ENCODE assay signal across 27 mouse cellular contexts in the genomic region with DNA sequence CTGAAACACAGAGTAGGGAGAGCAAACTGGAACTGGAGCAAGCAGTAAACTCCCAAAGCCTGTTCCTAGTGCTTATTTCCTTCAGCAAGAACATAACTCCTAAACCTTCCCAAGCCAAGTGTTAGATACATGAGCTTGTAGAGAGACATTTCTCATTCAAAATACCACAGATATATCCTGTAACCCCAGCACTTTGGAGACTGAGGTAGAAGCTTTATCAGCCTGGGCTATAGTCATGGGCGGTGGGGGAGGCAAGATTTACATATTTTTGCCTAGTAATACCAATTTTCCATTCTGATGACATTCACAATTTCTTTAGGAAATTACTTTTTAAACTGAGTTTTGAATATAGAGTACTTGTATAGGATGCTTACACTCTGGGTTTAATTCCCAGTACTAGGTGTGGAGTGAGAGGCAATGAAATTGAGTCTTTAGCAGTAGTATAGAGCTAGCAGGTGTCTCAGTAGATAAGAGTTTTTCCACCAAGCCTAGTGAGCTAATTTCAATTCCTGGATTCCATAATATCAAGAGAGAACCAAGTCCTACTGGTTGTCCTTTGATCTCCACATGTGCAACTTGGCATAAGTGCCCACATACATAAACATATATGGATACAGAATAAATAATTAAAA.
DNase-seq lines count a peak whose midpoint lies in the region; ATAC-seq lines count a peak whose summit lies in the region.
"Had no signal": no experiment of that assay in that cellular context is flagged by ENCODE, and none has a peak within 500 bp of the region (broad histone marks: within the 10 kb centered on the region; RNA-seq: fewer than 3 reads in every experiment).

No protein-coding gene starts in this region.

- intact Hi-C loops in left cerebral cortex, postnatal 25 days (cut with DNase I): no loop called here

- H3K27me3 ChIP-seq in liver, embryonic 11.5 days (replicated peaks; ENCODE audit: control insufficient read depth, insufficient read depth, low read length): no peaks in the 10 kb centered on the region
- no peaks in the 10 kb centered on the region for H3K27me3 ChIP-seq in liver, embryonic 16.5 days (ENCODE audit: control insufficient read depth, insufficient read depth, low read depth, low read length)
- no peaks in the 10 kb centered on the region for H3K27me3 ChIP-seq in hindbrain, embryonic 13.5 days
- H3K27me3 ChIP-seq: embryonic facial prominence, embryonic 12.5 days; kidney, embryonic 15.5 days; limb, embryonic 13.5 days had no signal

- H3K9me3 ChIP-seq in liver, embryonic 11.5 days (ENCODE audit: control insufficient read depth, low read length): no peaks in the 10 kb centered on the region
- H3K9me3 ChIP-seq in liver, embryonic 16.5 days (replicated peaks; ENCODE audit: control insufficient read depth, low read length): no peaks in the 10 kb centered on the region
- no peaks in the 10 kb centered on the region for H3K9me3 ChIP-seq in hindbrain, embryonic 13.5 days
- H3K9me3 ChIP-seq: embryonic facial prominence, embryonic 12.5 days; kidney, embryonic 15.5 days; limb, embryonic 13.5 days had no signal

- no peaks in the 10 kb centered on the region for H3K36me3 ChIP-seq in liver, embryonic 11.5 days (ENCODE audit: control insufficient read depth, insufficient read depth, low read length)
- H3K36me3 ChIP-seq in liver, embryonic 16.5 days (ENCODE audit: control insufficient read depth, insufficient read depth): no peaks in the 10 kb centered on the region
- no peaks in the 10 kb centered on the region for H3K36me3 ChIP-seq in hindbrain, embryonic 13.5 days
- H3K36me3 ChIP-seq: embryonic facial prominence, embryonic 12.5 days; kidney, embryonic 15.5 days had no signal

- WGBS in liver, embryonic 11.5 days: 73% methylated on average over 1 of the region's 1 CpGs
- 48% methylated on average over 1 of the region's 1 CpGs for WGBS in liver, embryonic 16.5 days (ENCODE audit: insufficient replicate concordance)
- 93% methylated on average over 1 of the region's 1 CpGs for WGBS in hindbrain, embryonic 13.5 days

- peak overlapping the region; percentile 71; the same call in 1 of the 2 replicates for H3K27ac ChIP-seq in liver, embryonic 11.5 days (ENCODE audit: low read depth, low read length)
- H3K27ac ChIP-seq in liver, embryonic 16.5 days (ENCODE audit: low read length): peak overlapping the region; percentile 90
- no peak overlapping the region for H3K27ac ChIP-seq in hindbrain, embryonic 13.5 days
- H3K27ac ChIP-seq: embryonic facial prominence, embryonic 12.5 days; heart, adult 2 months; hindbrain, postnatal 0 days; kidney, embryonic 15.5 days; limb, embryonic 13.5 days had no signal

- DNase-seq in c-Kit-negative CD71-positive TER-119-positive erythroid progenitor cells, embryonic 14.5 days (ENCODE audit: low read depth, low spot score): peak; percentile 76
- peak; percentile 73 for DNase-seq in c-Kit-positive CD71-positive TER-119-positive erythroid progenitor cells, embryonic 14.5 days (ENCODE audit: low spot score)
- no peak for DNase-seq in liver, embryonic 11.5 days (ENCODE audit: low spot score)
- no peak for DNase-seq in left cerebral cortex, postnatal 25 days (ENCODE audit: low spot score in 2 of 2)
- no peak for DNase-seq in embryo, embryonic 9.5 days (ENCODE audit: extremely low spot score)
- DNase-seq: adrenal gland, adult 8-10 months; B cell, adult 2 months; cerebellum, adult 2 months; cerebellum, postnatal 25 days; forebrain, postnatal 0 days; heart, adult 2 months; heart, postnatal 14 days; kidney, adult 11 months; kidney, postnatal 25 days; lung, adult 2 months; lung, postnatal 10 days; midbrain, embryonic 14.5 days; retina, postnatal 1 day; right cerebral cortex, postnatal 14 days; thymus, adult 18-20 months; thymus, postnatal 25 days had no signal

- peak; percentile 74 for ATAC-seq in liver, embryonic 11.5 days (replicated peaks; ENCODE audit: low FRiP score)
- peak; percentile 59 for ATAC-seq in liver, embryonic 16.5 days (ENCODE audit: low read depth)
- ATAC-seq in hindbrain, embryonic 13.5 days (ENCODE audit: low FRiP score): no peak
- ATAC-seq: forebrain, postnatal 0 days; hindbrain, postnatal 0 days had no signal

- no peak overlapping the region for H3K4me3 ChIP-seq in liver, embryonic 11.5 days (ENCODE audit: low read depth, low read length)
- H3K4me3 ChIP-seq in liver, embryonic 16.5 days (ENCODE audit: low read depth, low read length): no peak overlapping the region
- H3K4me3 ChIP-seq in hindbrain, embryonic 13.5 days: no peak overlapping the region
- H3K4me3 ChIP-seq: embryonic facial prominence, embryonic 12.5 days; heart, adult 2 months; kidney, embryonic 15.5 days; limb, embryonic 13.5 days had no signal

- H3K9ac ChIP-seq in liver, embryonic 11.5 days (ENCODE audit: low read depth, low read length): no peak overlapping the region
- peak overlapping the region; percentile 36 for H3K9ac ChIP-seq in liver, embryonic 16.5 days (ENCODE audit: low read depth, low read length)
- H3K9ac ChIP-seq in hindbrain, embryonic 13.5 days: no peak overlapping the region
- H3K9ac ChIP-seq: embryonic facial prominence, embryonic 12.5 days; forebrain, postnatal 0 days; kidney, embryonic 15.5 days; limb, embryonic 13.5 days had no signal

- peaks cover 12% of the 10 kb centered on the region for H3K4me1 ChIP-seq in liver, embryonic 11.5 days (replicated peaks; ENCODE audit: control insufficient read depth, insufficient read depth, low read length)
- H3K4me1 ChIP-seq in liver, embryonic 16.5 days (ENCODE audit: control insufficient read depth, low read depth, low read length): peaks cover 33% of the 10 kb centered on the region
- no peaks in the 10 kb centered on the region for H3K4me1 ChIP-seq in hindbrain, embryonic 13.5 days (replicated peaks)
- H3K4me1 ChIP-seq: embryonic facial prominence, embryonic 12.5 days; kidney, embryonic 15.5 days; limb, embryonic 13.5 days had no signal

- no peak overlapping the region for H3K4me2 ChIP-seq in liver, embryonic 11.5 days
- H3K4me2 ChIP-seq in liver, embryonic 16.5 days (ENCODE audit: low read depth, low read length): peak overlapping the region; percentile 33; the same call in 1 of the 2 replicates
- H3K4me2 ChIP-seq in hindbrain, embryonic 13.5 days: no peak overlapping the region
- H3K4me2 ChIP-seq: embryonic facial prominence, embryonic 12.5 days; kidney, embryonic 15.5 days; limb, embryonic 13.5 days had no signal

Comparison
In these comparisons a context has a peak if more than half of its experiments do, and no peak if none do; other contexts are left out.
1. DNase-seq: peak in c-Kit-negative CD71-positive TER-119-positive erythroid progenitor cells, embryonic 14.5 days (single experiment) and c-Kit-positive CD71-positive TER-119-positive erythroid progenitor cells, embryonic 14.5 days (single experiment); none in liver, embryonic 11.5 days (single experiment), left cerebral cortex, postnatal 25 days (0 of 2) and embryo, embryonic 9.5 days (single experiment).